Mouse (Mus musculus) heart, embryonic 11.5 days (tissue): ENCODE measurements around the gene Elovl2. TPM values are rescaled to one million over a fixed set of nuclear protein-coding genes. Genes with fewer than 3 reads are reported as not detected.
"Not testable (repeated sequence)": the region's sequence is repeated elsewhere in the genome, so short reads cannot be mapped to it uniquely, and the experiment has no call there.

Experiments used
- ATAC-seq: fragments of 200-750 bp; cut with Nextera tagmentation; replicated peaks from 2 replicates; pipeline ENCODE4 v1.8.0; 2017; ENCODE audit warnings: moderate library complexity; ENCODE audit not compliant: insufficient number of reproducible peaks, low FRiP score, low TSS enrichment
- H3K27ac ChIP-seq: fragments of 300-500 bp; sonication (generic); 2 replicates; pipeline ENCODE4 v1.5.1; 2014; ENCODE audit warnings: mild to moderate bottlenecking, low read depth, low read length
- H3K27me3 ChIP-seq: fragments of 300-500 bp; sonication (generic); 2 replicates; pipeline ENCODE4 v1.6.1; 2014; ENCODE audit warnings: mild to moderate bottlenecking, low read length, mixed read lengths; ENCODE audit not compliant: control insufficient read depth, insufficient read depth
- H3K36me3 ChIP-seq: fragments of 300-500 bp; sonication (generic); 2 replicates; pipeline ENCODE4 v1.6.1; 2014; ENCODE audit warnings: mild to moderate bottlenecking, low read length, moderate library complexity, mixed read lengths; ENCODE audit not compliant: control insufficient read depth, insufficient read depth
- H3K4me1 ChIP-seq: fragments of 300-500 bp; sonication (generic); 2 replicates; pipeline ENCODE4 v1.6.1; 2014; ENCODE audit warnings: low read length; ENCODE audit not compliant: control insufficient read depth, insufficient read depth
- H3K4me2 ChIP-seq: fragments of 300-500 bp; sonication (generic); 2 replicates; pipeline ENCODE4 v1.6.1; 2014; ENCODE audit warnings: mild to moderate bottlenecking, moderate library complexity
- H3K4me3 ChIP-seq: fragments of 300-500 bp; sonication (generic); 2 replicates; pipeline ENCODE4 v1.5.1; 2014; ENCODE audit warnings: low read depth, low read length
- H3K9ac ChIP-seq: fragments of 300-500 bp; sonication (generic); 2 replicates; pipeline ENCODE4 v1.6.1; 2014; ENCODE audit warnings: mild to moderate bottlenecking, low read depth, low read length, moderate library complexity
- H3K9me3 ChIP-seq: fragments of 300-500 bp; sonication (generic); replicated peaks from 2 replicates; pipeline ENCODE4 v1.6.1; 2016; ENCODE audit warnings: low read length; ENCODE audit not compliant: control insufficient read depth
- WGBS: fragments of 180-500 bp; shearing (Covaris S2); extraction: QIAGEN DNeasy Blood & Tissue Kit; methylation state at CpG from one replicate; pipeline ENCODE4 v1.1.7; 2014; ENCODE audit not compliant: insufficient replicate concordance; 5-methylcytosine and 5-hydroxymethylcytosine counted together
- polyA plus RNA-seq: library from polyadenylated mRNA; unstranded; fragments of >200 nt; fragmentation: Nextera tagmentation; extraction: Ambion mirVana; gene quantifications from 2 replicates; pipeline ENCODE4 v1.2.1, GENCODE M21; 2014

Gene Elovl2
- polyA plus RNA-seq, 1 experiment from 2014 or later, result 3.7 TPM

DNA sequence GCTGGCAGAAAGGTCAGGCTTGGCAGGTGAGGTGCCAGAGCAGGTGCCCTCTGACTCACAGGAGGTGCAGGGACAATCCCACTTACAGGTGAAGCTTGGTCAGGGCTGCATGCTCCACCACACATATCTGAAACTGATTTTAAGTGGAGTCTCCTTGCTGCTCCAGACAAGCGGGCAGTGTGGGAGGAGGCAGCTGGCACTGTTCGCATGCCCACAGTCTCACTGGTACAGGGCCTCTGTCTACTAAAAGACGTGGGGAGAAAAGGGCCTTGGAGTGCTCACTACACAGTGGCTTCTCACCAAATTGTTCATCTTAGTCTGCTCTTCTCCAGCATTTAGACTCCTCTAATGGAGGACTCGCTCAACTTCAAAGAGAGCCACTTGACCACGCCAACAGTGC is 14.0 kb downstream of the Elovl2 start:
- no peak overlapping the region for H3K9ac ChIP-seq
- no peaks in the 10 kb centered on the region for H3K27me3 ChIP-seq
- H3K4me1 ChIP-seq, result no peaks in the 10 kb centered on the region
- no peaks in the 10 kb centered on the region for H3K9me3 ChIP-seq
- no peaks in the 10 kb centered on the region for H3K36me3 ChIP-seq
- no peak overlapping the region for H3K4me3 ChIP-seq
- 78% methylated on average over 5 of the region's 5 CpGs for WGBS
- no peak for ATAC-seq
- H3K27ac ChIP-seq, result no peak overlapping the region
- H3K4me2 ChIP-seq, result no peak overlapping the region

GRCm38 (mm10) chr13:41205568-41205967 is 14.6 kb downstream of the Elovl2 start:
- H3K4me2 ChIP-seq, H3K9ac ChIP-seq, H3K27ac ChIP-seq, ATAC-seq, H3K27me3 ChIP-seq, H3K36me3 ChIP-seq, H3K4me3 ChIP-seq, H3K4me1 ChIP-seq, H3K9me3 ChIP-seq: not testable (repeated sequence)

GRCm38 (mm10) chr13:41203691-41204090 is 16.5 kb downstream of the Elovl2 start:
- no peaks in the 10 kb centered on the region for H3K9me3 ChIP-seq
- H3K27me3 ChIP-seq, result no peaks in the 10 kb centered on the region
- H3K4me2 ChIP-seq, result no peak overlapping the region
- no peaks in the 10 kb centered on the region for H3K4me1 ChIP-seq
- H3K9ac ChIP-seq, result no peak overlapping the region
- 62% methylated on average over 9 of the region's 9 CpGs for WGBS
- no peaks in the 10 kb centered on the region for H3K36me3 ChIP-seq
- H3K27ac ChIP-seq, result no peak overlapping the region
- no peak overlapping the region for H3K4me3 ChIP-seq
- ATAC-seq, result no peak

GRCm38 (mm10) chr13:41203289-41203688 is 16.9 kb downstream of the Elovl2 start:
- no peak overlapping the region for H3K27ac ChIP-seq
- no peak for ATAC-seq
- no peak overlapping the region for H3K4me2 ChIP-seq
- H3K36me3 ChIP-seq, result no peaks in the 10 kb centered on the region
- H3K9ac ChIP-seq, result no peak overlapping the region
- no peaks in the 10 kb centered on the region for H3K27me3 ChIP-seq
- WGBS, result 71% methylated on average over 7 of the region's 7 CpGs
- no peaks in the 10 kb centered on the region for H3K4me1 ChIP-seq
- H3K4me3 ChIP-seq, result no peak overlapping the region
- H3K9me3 ChIP-seq, result no peaks in the 10 kb centered on the region

- Histone ChIP-seq H3K36me3 (no peaks in the 10 kb centered on the region), H3K27ac (no peak overlapping the region), H3K4me3 (no peak overlapping the region), H3K27me3 (no peaks in the 10 kb centered on the region), H3K4me1 (no peaks in the 10 kb centered on the region), H3K9ac (no peak overlapping the region), H3K9me3 (no peaks in the 10 kb centered on the region), H3K4me2 (no peak overlapping the region)
- WGBS, result 76% methylated on average over 2 of the region's 2 CpGs
- no peak for ATAC-seq
These were observed 19.3 kb downstream of the Elovl2 start for GRCm38 (mm10) chr13:41200861-41201260.

GRCm38 (mm10) chr13:41195640-41196333 is 24.4 kb downstream of the Elovl2 start:
- H3K36me3 ChIP-seq, result no peaks in the 10 kb centered on the region
- H3K9ac ChIP-seq, result no peak overlapping the region
- no peaks in the 10 kb centered on the region for H3K27me3 ChIP-seq
- H3K4me1 ChIP-seq, result no peaks in the 10 kb centered on the region
- H3K4me3 ChIP-seq, result no peak overlapping the region
- H3K9me3 ChIP-seq, result no peaks in the 10 kb centered on the region
- H3K27ac ChIP-seq, result no peak overlapping the region
- no peak overlapping the region for H3K4me2 ChIP-seq
- WGBS, result 60% methylated on average over 3 of the region's 3 CpGs
- no peak for ATAC-seq

DNA sequence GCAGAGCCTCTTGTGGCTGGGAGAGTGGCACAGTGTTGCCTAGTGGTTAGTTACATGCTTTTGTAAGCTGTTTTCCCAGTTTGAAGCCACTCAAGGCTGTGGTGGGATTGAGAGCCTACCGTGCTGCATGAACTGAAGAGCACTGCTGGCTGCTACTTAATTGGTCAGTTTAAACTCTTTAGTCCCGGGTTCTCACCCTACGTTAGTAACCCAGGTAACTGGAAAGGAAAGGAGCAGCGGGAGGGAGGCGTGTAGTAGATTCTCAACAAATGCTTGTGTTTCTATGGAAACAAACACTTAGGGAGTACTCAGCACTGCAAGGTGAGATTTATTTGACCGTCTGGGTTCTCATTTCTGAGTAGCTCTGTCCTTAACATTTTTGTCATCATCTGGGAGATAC is 32.3 kb downstream of the Elovl2 start:
- no peak for ATAC-seq
- H3K27me3 ChIP-seq, result no peaks in the 10 kb centered on the region
- no peak overlapping the region for H3K4me3 ChIP-seq
- H3K36me3 ChIP-seq, result no peaks in the 10 kb centered on the region
- no peak overlapping the region for H3K4me2 ChIP-seq
- H3K9ac ChIP-seq, result no peak overlapping the region
- 76% methylated on average over 6 of the region's 6 CpGs for WGBS
- no peak overlapping the region for H3K27ac ChIP-seq
- H3K9me3 ChIP-seq, result no peaks in the 10 kb centered on the region
- no peaks in the 10 kb centered on the region for H3K4me1 ChIP-seq

- H3K4me3 ChIP-seq, result no peak overlapping the region
These were observed 61.8 kb downstream of the Elovl2 start for GRCm38 (mm10) chr13:41158426-41158825.

DNA sequence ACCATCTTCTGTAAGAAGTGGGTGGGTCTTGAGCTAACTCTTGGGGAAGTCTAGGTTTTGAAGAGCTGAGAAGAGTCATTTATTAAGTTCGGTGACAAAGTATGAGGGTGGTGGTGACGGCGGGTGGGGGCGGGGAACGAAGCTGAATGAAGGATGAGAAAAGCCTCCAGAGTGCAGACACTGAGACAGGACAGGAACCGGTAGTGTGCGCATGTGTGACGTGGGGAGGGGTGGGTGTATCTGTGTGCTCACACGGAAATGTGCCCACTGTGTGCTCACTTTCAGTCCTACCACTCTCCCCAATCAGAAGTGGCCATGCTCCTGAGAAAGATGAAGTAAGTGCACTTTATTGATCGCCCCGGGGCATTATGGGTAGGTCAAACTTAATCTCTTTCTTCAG is 67.1 kb downstream of the Elovl2 start:
- Histone ChIP-seq H3K4me2 (no peak overlapping the region), H3K9me3 (no peaks in the 10 kb centered on the region), H3K4me1 (no peaks in the 10 kb centered on the region), H3K27ac (no peak overlapping the region), H3K27me3 (no peaks in the 10 kb centered on the region), H3K9ac (no peak overlapping the region), H3K4me3 (no peak overlapping the region), H3K36me3 (no peaks in the 10 kb centered on the region)
- WGBS, result 77% methylated on average over 11 of the region's 11 CpGs
- no peak for ATAC-seq

More at GRCm38 (mm10) chr13:41158426-41158825, 61.8 kb downstream of the Elovl2 start:
- ATAC-seq, result no peak
- Histone ChIP-seq H3K9me3 (no peaks in the 10 kb centered on the region), H3K9ac (no peak overlapping the region), H3K27me3 (no peaks in the 10 kb centered on the region), H3K4me2 (no peak overlapping the region), H3K36me3 (no peaks in the 10 kb centered on the region), H3K4me1 (no peaks in the 10 kb centered on the region), H3K27ac (no peak overlapping the region)
- WGBS, result 47% methylated on average over 5 of the region's 5 CpGs
